Mouse (Mus musculus): ENCODE results near the gene Pi16.

- TF ChIP-seq CTCF (IDR thresholded peaks at IDR 0.05; ENCODE audit: low read depth), result no peak
- TF ChIP-seq EP300 (optimal IDR thresholded peaks at IDR 0.05), result no peak
Measured at GRCm38 (mm10) chr17:29343241-29343640, 25.8 kb downstream of the Pi16 start.
